Mouse (Mus musculus): Measurements from ENCODE around the gene Auts2.
"Not testable (repeated sequence)": the region's sequence is repeated elsewhere in the genome, so short reads cannot be mapped to it uniquely, and the experiment has no call there.

The Auts2 gene

DNA sequence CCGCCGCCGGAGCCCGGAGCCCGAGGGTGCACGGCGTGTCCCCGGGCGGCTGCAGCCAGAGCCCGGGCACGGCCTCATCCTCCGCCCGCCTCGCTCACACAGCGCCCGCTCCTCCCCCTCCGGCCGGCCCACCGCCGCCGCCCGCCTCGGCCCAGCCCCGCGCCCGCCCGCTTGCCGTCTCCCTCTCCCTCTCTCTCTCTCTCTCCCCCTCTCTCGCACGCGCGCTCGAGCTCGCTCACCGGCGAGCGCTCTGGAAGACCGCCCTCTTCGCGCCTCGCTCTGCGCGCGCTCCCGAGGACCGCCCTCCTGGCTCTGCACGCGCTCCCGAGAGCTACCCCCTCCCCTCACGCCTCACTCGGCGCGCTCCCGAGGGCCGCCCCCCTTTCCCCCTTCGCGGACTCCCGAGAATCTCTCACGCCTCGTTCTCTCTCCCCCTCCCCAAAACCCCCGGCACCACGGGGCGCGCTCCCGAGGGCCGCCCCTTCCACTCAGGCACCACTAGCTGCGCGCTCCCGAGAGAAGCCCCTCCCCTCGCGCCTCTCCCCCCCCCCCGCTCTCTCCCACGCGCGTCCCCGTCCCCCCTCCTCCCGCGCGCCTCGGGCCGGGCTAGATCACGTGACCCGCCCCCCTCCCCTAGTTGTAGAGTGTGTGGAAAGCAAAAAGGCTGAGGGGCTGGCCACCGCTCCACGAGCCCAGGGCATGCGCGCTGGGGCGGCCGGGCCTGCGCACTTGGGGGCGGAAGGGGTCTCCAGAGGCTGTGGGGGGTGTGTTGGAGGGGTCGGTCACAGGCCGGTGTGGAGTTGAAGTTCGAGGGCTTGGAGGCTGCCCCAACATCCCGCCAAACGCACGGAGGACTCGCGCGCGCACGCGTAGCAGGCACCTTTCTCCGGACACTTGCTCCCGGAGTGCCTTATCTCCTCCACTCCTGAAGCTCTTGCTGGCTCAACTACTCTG, at the start of gene Auts2:
TSS of gene Auts2 (minus strand) at position 227 of the 954 bp plus-strand sequence.
- peak; percentile 72 to 76 for DNase-seq (ENCODE audit: low spot score in 2 of 2)

- DNase-seq (ENCODE audit: low spot score in 2 of 2), result no peak
Measured at GRCm38 (mm10) chr5:132591721-132592695, 48.9 kb upstream of the Auts2 start.

GRCm38 (mm10) chr5:132579774-132580173, 36.6 kb upstream of the Auts2 start:
- DNase-seq (ENCODE audit: low spot score in 2 of 2), result no peak

GRCm38 (mm10) chr5:132560771-132561170, 17.6 kb upstream of the Auts2 start:
- DNase-seq (ENCODE audit: low spot score in 2 of 2), result not testable (repeated sequence)

GRCm38 (mm10) chr5:132545761-132546160, 2.6 kb upstream of the Auts2 start:
- no peak for DNase-seq (ENCODE audit: low spot score in 2 of 2)

DNA sequence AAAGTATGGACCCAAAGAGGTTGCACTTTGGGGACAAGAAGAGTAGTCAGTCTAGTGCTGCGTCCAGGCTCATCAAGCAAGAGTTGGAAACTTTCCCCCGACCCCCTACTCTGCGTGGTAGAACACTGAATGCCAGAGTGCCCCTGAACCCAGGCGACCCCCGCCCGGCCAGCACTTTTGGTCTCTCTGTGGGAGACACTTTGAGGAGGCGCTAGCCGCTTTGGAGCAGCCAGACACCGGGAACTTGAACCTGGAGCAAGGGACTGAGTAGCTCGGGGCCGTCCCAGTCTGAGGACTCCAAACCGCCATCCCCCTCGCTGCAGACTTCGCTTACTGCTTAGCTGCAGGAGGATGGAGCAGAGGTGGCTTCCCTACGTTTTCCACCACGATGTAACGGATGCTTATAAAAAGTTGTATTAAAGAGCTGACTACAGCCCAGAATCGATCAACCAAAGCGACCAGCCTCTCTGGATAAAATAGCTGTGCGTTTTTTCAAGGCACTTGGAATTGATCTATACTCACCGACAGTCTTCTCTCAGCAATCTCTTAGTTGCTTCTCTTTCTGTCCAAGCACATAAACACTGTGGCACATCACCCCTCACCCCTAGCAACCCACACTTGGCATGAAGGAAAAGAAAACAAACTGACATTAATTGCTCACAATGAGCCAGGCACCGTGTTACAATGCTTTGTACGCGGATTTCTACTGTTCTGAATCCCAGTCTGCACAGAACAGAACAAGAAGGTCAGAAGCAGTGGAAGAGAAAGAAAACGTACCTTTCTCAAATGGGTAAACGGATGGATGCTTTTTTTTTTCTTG, 1.2 kb upstream of the Auts2 start:
- DNase-seq (ENCODE audit: low spot score in 2 of 2), result peak in 1 of 2 experiments; percentile 18

DNA sequence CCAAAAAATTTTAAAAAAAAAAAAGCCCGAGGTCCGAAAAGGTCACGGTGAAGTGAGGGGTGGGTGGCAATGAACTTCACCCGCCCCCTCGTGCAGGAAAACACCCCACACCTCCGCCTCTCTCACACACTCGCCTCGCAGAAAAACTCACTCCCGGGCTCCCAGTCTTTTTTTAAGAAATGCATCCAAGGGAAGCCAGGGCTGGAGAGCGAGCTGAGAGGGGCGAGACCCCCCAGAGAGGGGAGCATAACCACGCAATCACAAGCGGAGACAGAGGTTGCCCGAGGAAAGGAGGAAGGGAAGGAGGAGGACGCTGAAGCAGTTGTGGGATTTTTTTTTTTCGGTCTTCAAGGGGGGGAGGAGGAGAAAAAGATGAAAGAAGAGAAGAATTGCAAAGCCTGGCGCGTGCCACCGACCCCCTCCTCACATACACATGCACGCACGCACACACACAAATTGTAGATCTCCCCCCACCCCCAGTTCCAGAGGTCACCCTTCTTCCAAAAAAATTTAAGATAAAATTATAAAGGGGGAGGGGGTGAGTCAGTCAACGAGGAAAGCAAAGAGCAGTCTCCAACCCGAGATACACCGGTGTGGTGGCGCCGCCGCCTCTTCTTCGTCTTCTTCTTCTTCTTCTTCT, 643 bp downstream of the Auts2 start:
- no peak for DNase-seq (ENCODE audit: low spot score in 2 of 2)

GRCm38 (mm10) chr5:132541951-132542350, 1.2 kb downstream of the Auts2 start:
- DNase-seq (ENCODE audit: low spot score in 2 of 2), result no peak

DNA sequence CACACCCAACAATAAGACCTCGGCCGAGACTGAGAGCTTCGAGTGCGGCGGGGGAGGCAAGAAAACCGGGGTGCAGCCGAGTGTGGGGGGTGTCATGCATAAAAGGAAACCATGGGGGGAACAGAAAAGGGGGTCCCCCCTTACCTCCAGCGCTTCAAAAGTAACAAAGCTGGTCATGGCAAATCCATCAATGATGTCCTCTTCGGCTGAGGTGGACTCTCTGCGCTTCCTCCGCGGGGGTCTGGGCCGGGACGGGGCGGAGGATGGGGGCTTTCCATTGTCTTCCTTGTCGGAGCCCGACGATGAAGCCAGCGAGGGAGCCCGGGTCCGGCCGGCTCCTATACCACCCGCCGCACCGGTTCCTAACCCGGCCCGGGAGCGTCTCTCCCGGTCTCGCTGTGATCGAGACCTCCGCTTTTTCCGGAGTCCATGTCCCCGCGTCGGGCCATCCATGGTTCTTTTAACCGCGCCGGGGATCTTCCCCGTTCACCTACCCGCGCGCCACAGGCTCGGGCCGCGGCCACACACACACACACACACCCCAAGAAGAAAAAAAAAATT, 1.7 kb downstream of the Auts2 start:
- peak in 1 of 2 experiments; percentile 18 for DNase-seq (ENCODE audit: low spot score in 2 of 2)

DNA sequence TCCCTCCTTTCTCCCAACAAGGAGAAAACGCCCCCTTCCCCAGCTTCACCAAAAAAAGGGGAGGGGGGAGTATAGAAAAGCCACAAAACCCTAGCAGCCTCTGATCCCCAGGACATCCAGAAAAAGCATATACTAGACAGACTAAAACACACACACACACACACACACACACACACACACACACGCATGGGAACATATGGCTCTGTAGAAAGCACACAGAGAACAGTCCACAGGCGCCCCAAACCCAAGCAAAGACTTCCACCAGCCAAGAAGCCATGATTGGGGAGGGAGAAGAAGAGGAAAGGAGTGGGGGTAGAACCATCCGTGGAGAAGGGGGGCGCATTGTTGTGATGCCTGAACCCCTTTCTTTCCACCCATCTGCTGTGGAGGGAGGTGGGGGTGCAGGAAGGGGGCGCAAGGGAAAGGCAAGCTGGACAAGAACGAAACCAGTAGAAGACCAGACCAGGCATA, 2.3 kb downstream of the Auts2 start:
- no peak for DNase-seq (ENCODE audit: low spot score in 2 of 2)

DNA sequence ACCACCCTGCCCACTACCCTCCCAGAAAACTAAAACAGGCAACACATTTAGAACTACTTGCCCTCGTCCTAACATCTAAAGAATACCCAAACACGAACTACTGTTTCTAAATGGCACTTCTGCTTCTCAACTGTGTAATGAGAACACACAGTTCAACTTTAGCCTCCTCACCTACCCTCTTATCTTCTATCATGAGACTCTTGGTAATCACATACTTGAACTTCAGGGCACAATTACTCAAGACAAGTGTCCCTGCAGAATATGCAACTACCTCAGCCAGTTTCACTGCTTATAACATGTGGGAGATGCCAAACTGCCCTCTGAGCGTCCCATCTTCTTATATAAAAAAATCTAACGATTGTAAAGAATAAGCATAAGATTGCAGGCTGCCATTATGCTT, 5.7 kb downstream of the Auts2 start:
- DNase-seq (ENCODE audit: low spot score in 2 of 2), result no peak

GRCm38 (mm10) chr5:132526395-132526794, 16.7 kb downstream of the Auts2 start:
- no peak for DNase-seq (ENCODE audit: low spot score in 2 of 2)

DNA sequence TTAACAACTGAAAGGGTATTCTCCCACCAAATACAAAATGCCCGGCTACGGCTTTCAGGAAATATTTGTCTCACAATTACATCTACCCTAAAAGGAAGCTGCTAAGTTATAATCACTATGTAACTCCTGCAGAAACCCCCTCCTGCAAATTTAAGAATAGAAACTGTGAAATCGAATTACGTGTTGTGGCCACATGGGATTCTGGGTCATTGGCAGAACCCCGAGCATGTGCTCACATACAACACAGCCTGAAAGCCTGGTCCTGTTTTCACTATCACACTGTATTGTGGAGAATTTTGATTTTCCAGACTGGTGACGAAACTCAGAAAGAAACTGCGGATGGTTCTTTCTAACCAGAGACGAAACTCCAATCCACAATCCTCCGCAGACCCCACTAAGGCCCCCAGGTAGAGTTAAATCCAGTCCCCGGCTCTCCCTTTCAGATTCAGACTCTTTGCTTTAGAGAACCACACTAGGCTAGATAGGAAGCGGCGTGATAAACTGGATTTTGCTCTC, 21.7 kb downstream of the Auts2 start:
- no peak for DNase-seq (ENCODE audit: low spot score in 2 of 2)

- DNase-seq (ENCODE audit: low spot score in 2 of 2), result no peak
Measured at GRCm38 (mm10) chr5:132517879-132518278, 25.3 kb downstream of the Auts2 start.

- DNase-seq (ENCODE audit: low spot score in 2 of 2), result no peak
Measured at GRCm38 (mm10) chr5:132514521-132514920, 28.6 kb downstream of the Auts2 start.

DNA sequence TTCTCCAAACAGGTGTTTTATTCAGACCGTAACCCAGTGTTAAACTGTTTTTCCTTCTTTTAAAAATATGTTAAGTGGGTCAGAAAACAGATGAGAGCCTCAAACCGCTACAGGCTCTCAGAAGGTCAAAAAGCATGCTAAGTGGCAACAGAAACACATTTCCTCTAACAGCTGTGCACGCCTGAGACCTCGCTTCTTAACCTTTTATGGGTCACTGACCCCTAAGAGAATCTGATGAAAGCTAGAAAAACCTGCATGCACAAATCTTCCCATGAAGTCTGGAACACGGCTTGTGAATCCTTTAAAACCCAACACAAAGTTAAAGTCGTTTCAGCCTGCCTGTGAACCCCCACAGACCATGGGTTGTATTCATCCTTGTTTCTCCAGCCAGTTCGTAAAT, 29.9 kb downstream of the Auts2 start:
- no peak for DNase-seq (ENCODE audit: low spot score in 2 of 2)

DNA sequence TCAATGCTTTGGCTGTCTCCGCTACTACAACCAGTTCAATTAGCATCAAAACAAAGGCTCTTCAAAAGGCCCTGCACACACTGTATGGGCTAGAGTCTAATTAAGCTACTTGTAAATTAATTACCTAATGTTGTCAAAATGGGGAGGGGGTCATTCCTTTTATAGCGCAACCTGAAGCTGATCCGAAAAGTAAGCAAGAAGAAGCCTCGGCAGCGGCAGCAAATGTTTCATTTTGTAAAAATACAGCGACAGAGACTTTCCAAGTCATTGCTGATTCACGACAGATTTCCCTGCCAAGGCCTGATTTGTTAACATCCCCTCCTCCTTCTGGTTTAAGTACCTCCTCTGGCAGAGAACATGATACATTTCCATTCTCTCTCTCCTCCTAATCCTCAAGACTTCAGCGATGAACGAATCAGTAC, 33.7 kb downstream of the Auts2 start:
- DNase-seq (ENCODE audit: low spot score in 2 of 2), result no peak

DNA sequence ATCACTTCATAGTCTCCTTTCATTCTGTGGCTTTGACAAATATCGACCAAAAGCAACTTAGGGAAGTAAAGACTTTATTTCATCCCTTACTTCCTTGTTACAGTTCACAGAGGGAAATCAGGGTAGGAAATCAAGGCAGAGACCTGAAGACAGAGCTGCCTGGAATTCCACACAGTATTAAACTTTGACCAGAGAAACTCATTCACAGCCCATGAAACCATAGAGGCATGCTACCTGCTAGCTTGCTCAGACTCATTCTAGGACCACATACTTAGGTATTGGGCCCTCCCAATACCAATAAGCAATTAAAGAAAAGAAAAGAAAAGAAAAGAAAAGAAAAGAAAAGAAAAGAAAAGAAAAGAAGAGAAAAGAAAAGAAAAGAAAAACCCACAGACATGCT, 38.3 kb downstream of the Auts2 start:
- DNase-seq (ENCODE audit: low spot score in 2 of 2), result no peak

- no peak for DNase-seq (ENCODE audit: low spot score in 2 of 2)
Measured at GRCm38 (mm10) chr5:132503431-132503830, 39.7 kb downstream of the Auts2 start.

GRCm38 (mm10) chr5:132502036-132502435, 41.1 kb downstream of the Auts2 start:
- DNase-seq (ENCODE audit: low spot score in 2 of 2), result no peak

Data from urinary bladder, adult 18-20 months (tissue).